Mouse (Mus musculus): Measurements from ENCODE around the gene Tom1l2.
A peak's percentile ranks its signal among the peaks of the same experiment; 100 is the strongest.

Tom1l2 gene

DNA sequence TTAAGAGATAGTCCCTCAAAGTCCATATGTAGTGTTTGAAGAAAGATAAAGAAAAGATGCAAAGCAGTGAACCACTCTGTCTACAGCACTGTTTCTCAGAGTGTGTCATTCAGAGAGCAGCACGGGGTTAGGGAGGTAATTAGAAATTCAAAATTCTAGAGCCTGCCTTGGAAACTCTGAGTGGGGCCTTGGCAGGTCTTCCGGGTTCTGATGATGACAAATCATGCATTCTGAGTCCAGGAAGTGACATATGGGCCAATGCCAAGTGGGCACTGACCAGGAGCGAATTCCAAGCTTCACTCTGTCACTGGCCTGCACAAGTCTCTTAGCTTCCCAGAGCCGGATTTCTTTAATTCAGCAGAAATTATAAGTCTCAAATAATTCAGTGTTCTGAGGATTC is 6.2 kb downstream of the Tom1l2 start:
- DNase-seq (ENCODE audit: low read depth, low spot score): no peak

DNA sequence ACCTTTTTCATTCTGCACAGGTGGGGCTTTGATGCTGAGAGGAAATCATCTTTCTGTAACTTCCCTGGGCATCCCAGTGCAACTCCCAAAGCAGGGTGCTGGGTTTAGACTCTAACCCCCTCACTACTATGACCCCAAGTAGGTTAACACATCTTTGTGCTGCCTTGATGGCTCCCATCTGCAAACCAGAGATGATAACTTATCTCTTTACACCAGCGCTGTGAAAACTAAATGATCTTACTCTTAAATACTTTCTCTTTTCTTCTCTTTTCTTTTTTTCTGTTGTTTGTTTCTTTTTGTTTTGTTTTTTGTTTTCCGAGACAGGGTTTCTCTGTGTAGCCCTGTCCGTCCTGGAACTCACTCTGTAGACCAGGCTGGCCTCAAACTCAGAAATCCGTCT is 6.8 kb downstream of the Tom1l2 start:
- no peak for DNase-seq (ENCODE audit: low read depth, low spot score)

DNA sequence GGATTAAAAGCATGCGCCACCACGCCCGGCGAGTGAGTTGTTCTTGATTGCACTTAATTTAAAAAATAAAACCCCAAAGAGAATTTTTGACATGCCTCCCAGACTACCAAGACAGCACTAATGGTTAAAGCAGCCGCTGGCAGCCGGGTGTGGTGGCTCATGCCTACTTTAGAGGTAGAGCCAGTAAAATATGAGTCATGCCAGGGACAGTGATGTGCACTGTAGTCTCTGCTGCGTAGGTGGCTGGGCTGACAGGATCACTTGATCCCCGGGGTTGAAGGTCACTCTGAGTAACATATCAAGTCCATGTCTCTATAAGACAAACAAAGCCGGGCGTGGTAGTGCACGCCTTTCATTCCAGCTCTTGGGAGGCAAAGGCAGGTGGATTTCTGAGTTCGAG is 13.3 kb downstream of the Tom1l2 start:
- DNase-seq (ENCODE audit: low read depth, low spot score): peak; percentile 83

DNA sequence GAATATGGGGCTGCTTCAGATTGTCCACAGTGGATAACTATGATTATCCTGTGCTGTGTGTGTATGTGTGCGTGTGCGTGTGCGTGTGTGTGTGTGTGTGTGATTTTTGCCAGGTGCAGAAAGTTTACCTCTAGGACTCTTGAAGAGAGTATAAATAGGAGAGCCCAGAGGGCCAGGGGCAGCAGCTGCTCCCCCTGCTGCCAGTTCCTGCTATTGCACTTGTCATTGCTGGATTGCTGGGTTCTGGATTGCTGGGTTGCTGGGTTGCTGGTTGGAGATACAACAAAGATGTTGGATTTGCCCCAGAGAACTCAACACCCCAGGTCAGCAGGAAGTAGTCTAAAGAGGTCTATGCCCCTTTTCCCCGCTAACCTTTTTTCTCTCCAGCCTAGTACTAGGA is 14.4 kb downstream of the Tom1l2 start:
- DNase-seq (ENCODE audit: low read depth, low spot score): peak; percentile 72

DNA sequence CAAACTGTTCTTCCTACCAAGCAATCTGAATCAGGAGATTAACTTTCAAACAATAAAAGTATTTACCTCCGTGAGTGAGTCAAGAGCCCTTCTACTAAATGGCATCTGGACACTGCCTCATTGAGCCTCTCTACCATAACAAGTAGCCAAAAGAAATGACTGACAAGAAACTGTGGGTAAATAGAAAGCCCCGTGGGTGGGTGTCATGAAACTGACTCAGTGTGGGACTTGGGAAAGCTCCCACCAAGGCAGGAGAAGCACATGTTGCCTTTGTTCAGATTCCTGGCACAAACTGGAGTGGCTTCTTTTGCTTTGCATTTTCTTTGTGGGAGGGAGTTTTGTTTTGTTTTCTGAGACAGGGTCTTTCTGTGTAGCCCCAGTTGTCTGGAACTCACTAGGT is 16.9 kb downstream of the Tom1l2 start:
- DNase-seq (ENCODE audit: low read depth, low spot score): peak; percentile 34

DNA sequence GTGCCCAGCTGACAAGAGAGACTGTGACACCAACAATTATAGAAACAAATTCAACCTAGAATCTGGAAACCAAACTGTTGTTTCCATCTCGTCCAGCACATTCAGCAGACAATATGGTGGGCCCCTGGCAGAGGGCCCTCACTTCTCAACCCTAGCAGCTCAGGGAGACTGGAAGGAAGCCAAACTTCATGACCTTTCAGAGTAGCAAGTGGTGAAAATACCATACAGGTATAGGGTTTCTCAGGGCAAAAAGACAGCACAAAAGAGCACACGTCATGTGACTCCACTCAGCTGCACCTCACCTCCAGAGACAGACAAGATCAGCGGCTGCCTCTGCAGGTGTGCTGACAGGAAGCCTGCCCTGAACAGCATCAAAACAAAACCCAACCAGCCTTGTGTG is 18.6 kb downstream of the Tom1l2 start:
- DNase-seq (ENCODE audit: low read depth, low spot score): peak; percentile 20

DNA sequence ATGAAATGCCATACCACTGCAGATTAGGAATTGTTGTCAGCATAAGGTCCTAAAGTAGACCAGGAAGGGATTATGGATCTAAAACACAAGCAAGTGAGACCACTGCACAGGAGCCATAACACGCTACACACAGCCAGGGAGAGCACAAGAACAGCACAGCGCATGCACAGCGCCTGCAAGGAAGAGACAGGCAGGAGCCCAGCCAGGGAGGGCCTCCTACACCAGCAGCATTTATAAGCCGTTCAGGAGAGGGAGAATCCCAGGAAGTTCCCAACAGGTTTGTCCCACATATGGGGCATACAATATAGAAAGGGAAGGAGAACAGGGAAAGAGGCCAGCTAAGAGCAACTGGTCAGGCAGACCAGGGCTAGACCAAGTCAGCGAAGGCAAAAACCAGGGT is 19.2 kb downstream of the Tom1l2 start:
- no peak for DNase-seq (ENCODE audit: low read depth, low spot score)

DNA sequence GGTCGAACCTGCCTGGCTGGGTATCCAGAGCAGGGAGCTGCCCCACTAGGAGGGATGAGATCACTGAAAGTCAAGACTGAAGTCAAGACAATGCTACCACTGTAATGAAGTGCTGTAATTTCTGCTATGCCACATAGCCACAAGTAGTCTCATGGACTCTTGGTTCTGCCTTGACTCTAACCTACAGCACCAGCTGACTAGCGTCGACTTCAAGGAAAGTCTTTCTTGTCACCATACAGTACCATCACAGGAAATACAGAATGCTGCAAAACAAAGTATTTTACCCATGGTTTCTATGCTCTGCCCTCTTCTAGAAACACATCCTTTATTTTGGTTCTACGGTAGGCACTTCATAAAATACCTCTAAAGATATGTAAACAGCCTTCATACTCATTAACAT is 22.2 kb downstream of the Tom1l2 start:
- DNase-seq (ENCODE audit: low read depth, low spot score): no peak

DNA sequence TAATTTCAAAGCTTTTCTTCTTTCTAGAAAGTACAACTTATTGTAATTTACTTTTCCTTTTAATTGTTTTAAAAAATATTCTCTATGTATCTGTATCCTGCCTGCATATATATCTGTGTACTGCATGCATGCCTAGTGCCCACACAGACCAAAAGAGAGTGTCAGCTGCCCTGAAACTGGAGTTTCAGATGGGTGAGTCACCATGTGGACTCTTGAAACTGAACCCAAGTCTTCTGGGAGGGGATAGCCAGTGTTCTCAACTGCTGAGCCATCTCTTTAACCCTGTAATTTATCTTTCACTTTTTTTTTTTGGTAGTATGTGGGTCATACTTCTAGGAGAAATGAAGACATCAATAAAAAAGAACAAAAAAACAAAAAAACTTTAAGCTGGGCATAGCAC is 29.0 kb downstream of the Tom1l2 start:
- no peak for DNase-seq (ENCODE audit: low read depth, low spot score)

DNA sequence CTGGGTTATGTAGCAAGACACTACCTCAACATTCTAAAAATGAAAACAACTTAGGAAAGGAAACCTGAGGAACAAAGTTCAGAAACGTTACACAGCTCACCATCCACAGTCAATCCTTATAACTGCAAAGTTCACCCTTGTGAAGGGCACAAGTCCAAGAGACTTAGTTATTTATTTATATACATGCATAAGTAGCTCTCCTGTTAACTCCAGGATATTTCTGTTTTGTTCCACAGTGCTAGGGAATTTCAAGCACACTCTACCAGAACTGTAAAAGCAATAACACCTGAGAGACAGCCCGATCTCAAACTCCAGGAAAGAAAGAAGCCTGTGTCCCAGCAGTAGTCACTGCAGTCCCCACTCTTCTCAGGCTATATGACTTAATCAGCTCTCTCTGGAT is 31.3 kb downstream of the Tom1l2 start:
- DNase-seq (ENCODE audit: low read depth, low spot score): no peak

DNA sequence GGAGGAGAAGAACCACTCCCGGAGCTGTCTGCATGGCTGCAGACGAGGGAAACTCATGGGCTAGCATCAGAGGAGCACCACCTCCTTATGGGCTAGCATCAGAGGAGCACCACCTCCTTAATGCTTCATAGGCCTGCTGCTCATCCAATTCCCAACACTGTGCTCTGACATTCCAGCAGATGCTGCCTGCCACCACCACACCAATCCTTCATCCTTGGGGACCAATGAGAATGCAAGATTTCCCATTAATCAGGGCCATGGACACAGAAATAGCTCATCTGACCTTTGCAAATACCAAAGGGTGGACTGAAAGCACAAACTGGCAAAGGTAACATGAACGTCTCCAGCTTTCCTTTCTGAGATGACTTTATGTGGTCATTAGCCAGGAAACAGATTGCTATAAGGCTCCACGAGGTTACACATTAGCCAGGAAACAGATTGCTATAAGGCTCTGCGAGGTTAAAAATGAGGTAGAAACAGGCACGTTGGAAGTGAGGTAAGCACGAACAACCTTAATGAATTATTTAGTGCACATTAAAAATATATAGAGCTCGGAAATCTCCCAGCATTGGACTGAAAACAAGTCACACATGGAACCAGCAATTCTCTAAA is 32.2 kb downstream of the Tom1l2 start:
- no peak for DNase-seq (ENCODE audit: low read depth, low spot score)

DNA sequence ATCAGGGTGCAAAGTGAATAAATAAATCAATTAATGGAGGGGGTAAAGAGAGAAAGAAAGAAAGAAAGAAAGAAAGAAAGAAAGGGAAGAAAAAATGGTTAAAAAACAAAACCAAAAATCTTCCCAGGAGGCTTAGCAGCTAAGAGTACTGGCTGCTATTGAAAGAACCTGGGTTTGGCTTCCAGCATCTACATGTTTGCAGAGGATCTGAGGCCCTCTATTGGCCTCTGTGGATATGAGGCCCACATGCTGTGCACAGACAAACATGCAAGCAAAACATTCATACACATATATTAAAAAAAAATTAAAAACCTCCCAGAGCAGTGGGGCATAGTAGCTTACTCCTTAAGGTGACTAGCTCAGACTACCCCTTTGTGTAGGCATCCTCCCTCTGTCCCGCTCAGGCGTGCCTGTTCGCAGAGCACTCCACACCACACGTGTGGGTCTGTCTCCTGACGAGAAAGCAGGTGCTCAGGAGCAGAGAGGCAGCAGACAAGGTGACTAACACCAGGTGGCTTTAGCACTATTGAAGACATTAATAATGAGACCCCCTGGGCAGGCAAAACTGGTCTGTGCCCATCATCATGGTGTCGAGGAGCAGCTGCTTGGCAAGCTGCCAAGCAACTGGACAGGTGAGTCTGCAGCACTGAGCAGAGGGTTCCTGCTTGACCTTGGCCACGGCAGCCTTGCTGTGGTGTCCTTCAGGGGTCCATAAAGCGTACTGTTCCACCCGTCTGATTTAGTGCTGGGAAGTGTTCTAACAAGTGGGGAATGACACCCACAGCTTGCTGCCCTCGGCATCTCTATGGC is 33.2 kb downstream of the Tom1l2 start:
- DNase-seq (ENCODE audit: low read depth, low spot score): no peak

DNA sequence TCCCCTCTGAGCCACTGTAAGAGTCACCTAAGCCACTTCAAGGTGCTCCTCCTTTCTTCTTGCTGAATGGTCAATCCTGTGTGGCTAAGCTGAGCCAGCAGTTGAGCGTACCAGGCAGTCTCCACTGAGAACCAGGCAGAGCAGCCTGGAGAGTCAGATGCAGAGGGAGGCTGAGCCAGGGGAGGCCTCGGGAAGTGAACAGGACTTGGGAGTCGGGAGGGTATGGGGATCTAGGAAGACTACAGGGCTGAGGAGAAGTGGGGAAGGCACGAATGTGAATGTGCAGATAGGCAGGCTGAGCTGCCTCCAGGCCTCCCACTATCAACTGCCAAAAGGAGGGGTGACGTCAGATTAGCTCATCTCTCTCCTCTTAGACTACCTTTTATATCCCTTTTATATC is 34.0 kb downstream of the Tom1l2 start:
- DNase-seq (ENCODE audit: low read depth, low spot score): no peak

DNA sequence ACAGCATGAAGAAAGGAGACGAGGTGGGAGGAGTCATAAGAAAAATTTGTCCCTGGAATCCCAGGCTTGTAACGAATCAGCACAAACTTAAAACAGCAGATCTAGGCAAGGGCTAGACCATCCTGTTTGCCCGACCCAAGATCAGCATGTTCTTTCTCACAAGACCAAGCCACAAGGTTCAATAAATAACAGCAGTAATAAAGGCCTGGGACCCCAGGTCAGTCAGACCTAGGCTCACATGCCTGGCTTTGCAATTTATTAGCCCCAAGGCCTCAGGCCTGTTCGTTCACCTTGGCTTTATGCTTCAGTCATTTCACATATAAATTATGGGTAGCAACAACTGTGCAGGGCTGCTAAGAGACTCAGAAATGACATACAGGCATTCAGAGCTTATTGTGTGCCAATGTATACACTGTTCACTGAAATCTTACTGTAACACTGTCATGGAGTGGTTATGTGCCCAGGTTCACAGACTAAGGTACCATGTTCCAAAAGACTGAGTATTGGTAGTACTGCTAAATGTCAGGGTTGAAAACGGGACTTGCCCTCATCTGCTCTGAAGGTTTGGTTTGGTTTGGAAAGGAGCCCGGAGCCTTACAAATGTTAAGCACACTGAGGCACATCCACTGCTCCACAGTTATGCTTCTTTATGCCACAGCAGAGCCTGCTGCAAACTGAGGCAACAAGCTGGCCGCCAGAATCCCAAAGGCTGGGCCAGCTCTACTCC is 35.2 kb downstream of the Tom1l2 start:
- DNase-seq (ENCODE audit: low read depth, low spot score): no peak

DNA sequence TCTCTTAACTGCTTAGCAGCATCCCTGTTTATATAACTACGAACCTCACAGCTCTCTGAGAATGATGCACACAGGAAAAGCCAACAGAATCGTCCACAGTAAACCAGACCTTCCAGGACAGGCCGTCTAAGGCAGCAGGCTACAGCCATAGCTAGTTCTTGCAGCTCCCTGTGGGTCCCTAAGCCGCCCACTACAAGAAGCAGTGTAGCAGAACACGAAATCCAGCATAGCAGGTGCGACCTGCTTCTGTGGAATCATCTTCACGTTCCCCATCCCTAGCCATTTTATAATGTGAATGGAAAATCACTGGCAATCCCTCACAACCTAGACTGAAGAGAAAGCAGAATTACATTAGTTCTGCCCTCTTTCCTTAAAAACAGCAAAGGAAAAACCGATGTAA is 35.8 kb downstream of the Tom1l2 start:
- DNase-seq (ENCODE audit: low read depth, low spot score): no peak

DNA sequence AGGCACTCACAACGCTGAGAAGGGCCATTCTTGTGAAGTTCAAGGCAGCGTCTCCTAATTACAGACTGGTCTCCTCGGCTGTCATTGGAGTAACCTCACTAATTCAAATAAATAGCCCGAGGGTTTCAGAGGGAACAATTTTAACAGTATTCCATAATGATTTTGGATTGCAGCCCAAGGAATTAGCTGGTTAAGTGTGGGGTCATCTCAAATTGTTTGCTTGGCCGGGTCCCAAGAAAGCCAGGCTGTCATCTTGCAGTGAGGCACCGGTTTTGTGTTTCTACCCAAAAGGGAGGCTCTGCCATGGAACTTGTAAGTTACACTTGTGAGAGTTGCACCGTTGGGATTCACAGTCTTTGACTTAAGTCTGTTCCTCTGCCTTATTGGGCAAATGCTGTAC is 36.5 kb downstream of the Tom1l2 start:
- DNase-seq (ENCODE audit: low read depth, low spot score): no peak

DNA sequence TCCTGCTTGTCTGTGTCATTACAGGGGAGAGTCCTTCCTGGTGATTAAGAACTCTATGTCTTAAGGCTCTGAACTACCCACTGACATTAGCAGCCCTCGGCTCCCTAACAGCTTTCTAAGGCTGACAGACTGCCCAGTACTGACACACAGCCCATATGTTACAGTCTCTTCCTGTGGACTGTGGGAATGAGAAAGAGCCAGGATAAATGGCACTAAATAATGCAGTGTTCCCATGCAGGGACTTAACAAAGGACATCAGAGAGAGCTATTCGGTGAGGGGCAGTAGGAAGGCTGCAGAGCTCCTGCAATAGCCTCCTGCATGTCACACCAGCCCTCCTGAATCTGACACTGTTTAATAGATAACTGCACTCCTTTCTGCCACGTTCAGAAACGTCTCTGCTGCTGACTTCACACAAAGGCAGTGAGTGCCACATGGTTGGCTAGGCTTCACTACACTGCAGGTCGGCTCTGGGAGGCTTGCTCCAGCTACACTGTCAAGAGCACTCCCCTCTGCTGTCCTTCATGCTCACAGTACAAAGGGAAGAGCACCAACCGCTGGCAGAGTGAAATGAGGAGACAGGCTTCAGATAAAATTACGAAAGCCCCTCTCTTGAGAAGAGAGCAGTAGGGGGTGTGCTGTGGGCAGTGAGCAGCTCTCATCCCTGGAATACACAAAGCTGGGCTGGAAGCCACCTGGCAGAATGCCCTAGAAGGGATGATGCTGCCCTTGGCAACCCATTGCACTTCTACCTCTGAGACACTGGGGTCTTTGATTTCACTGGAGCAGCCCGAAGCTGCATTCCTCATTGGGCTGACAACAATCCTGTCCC is 41.5 kb downstream of the Tom1l2 start:
- DNase-seq (ENCODE audit: low read depth, low spot score): no peak

DNA sequence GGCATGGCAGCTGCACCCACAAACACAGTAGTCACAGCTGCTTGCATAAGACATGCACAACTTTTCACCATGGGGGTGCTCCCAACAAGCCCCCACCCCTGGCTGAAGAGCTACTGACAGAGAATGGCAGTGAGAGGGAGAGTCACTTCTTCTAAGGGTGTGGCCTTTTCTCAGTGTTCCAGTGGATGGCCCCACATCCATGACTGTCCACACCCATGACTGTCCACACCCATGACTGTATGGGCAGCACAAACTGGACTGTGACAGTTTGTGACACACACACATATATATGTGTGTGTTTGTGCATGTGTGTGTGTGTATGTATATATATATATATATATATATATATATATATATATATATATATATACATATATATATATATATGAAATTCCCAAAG is 42.8 kb downstream of the Tom1l2 start:
- DNase-seq (ENCODE audit: low read depth, low spot score): no peak

DNA sequence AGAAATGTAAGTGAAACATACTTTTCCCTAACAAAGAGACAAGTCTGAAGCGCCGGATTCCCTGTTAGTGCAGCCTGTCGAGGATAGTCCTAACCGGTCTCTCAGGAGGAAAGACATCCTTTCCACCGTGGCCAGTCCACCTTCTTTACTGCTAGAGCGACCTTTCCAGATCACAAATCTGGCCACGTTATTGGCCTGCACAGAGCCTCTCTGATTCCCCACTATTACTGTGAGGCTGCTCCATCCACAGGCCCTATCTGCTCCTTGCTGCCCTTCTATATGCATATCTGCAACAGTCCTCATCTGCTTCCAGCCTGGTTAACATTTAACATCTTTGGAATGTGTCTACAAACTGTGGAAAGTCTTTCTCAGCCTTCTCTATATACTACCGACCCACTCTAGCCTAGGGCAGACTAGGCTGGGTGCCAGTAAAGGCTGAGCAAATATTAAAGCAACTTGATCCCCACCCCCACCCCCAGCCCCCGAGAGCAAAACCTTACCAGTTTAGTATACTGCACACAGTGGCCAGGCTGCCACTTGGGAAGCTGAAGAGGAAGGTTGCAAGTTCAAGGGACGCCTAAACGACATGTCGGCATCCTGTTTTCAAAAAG is 44.1 kb downstream of the Tom1l2 start:
- DNase-seq (ENCODE audit: low read depth, low spot score): no peak

DNA sequence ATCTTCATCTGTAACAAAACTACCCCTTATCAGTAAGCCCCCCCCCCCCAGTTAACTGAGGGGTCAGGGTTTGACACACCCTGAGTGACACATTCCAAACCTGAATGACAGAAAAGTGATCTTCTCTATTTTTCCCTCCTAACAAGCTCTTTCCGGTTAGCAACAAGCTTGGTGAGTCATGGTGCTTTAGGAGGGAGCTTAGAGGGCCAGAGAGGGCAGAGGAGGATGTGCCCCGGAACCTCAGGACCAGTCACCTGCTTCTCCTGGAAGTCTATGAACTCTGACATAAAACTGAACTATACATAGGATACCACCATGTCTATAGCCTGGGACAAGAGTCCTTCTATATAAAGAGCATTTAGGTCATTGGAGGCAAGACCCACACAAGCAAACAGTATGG is 44.6 kb downstream of the Tom1l2 start:
- no peak for DNase-seq (ENCODE audit: low read depth, low spot score)

DNA sequence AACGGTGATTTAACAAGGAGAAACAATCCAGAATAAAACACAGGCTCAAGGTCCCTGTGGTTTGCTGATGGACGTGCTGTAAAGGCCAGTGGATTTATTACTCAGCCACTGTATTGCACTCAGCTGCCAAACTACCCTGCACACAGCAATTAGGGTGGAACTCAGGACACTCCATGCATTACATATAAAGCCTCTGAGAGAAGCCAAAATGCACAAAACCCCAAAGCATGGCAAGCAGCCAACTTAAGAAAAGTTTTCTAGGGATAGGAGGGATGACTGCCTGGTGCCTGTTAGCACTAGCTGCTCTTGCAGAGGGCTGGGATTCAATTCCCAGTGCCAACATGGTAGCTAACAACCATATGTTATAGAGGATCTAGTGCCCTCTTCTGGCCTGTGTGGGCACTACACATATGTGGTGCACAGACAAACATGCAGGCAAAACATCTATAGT is 45.3 kb downstream of the Tom1l2 start:
- DNase-seq (ENCODE audit: low read depth, low spot score): peak; percentile 74

All from R1 (cell line).